Mouse (Mus musculus) mesoderm, embryonic 11.5 days (tissue): ENCODE results near the gene Decr2.
A peak's percentile ranks its signal among the peaks of the same experiment; 100 is the strongest.
"Not testable (repeated sequence)": the region's sequence is repeated elsewhere in the genome, so short reads cannot be mapped to it uniquely, and the experiment has no call there.

Experiments
- DNase-seq: peaks from one replicate; pipeline ENCODE4 v3.0.0-alpha.2; 2012; ENCODE audit warnings: low read depth, low spot score

The Decr2 gene

DNA sequence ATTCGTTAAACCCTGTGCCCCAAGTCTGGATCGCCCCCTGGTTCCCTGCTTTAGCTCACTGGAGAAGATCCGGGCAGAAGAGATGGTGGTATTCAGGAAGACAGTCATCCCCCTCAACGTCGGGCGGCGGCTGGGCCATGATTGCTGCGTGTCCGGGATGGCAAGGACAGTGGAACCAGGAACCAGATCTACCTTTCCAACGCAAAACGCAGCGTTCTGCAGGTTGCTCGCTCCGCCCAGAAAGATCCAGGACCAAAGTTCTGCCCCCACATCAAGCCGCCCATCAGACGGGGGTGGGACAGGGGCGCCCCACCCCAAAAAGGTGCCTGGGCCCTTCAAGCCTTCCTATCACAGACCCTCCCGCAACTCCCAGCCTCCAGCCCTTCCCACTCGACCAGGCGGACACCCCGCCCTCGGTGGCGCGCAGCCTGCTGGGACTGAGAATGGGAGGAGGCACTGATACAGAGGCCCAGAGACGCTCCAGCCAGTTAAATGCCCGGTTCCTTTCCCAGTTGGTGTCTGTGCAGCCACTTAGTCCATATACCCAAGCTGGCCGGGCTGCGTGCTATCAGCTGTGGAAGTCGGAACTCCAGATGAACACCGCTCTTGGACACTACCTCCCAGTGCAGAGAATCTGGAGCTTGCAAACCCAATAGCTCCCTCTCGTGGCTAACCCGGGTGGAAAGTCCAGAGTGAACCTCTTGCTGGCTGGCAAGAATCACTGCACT is at the start of gene Decr2:
Gene Decr2 (minus strand): TSS at position 433 of the 728 bp plus-strand sequence.
- peak; percentile 93 for DNase-seq

DNA sequence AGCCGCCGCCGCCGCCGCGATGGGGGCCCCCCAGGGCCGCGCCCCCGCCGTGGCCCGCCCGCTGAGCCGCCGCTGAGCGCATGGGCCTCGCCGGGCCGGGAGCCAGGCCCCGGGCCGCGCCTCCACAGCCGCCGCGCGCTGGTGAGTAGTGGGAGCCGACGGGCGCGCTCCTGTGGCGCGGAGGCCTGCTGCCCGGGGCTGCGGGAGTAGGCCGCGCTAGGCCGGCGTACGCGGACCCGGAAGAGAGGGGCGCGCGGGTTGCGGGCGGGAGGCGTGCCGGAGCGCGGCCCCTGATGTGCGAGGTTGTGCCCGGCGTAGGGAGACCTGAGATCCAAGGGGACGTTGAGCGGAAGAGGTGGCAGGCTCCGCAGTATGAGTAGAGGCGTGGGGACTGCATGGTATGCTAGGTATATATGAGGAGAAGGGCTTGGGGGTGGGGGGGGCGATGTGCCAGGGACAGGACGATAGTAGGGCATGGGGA is 48.8 kb upstream of the Decr2 start:
- peak; percentile 30 for DNase-seq

DNA sequence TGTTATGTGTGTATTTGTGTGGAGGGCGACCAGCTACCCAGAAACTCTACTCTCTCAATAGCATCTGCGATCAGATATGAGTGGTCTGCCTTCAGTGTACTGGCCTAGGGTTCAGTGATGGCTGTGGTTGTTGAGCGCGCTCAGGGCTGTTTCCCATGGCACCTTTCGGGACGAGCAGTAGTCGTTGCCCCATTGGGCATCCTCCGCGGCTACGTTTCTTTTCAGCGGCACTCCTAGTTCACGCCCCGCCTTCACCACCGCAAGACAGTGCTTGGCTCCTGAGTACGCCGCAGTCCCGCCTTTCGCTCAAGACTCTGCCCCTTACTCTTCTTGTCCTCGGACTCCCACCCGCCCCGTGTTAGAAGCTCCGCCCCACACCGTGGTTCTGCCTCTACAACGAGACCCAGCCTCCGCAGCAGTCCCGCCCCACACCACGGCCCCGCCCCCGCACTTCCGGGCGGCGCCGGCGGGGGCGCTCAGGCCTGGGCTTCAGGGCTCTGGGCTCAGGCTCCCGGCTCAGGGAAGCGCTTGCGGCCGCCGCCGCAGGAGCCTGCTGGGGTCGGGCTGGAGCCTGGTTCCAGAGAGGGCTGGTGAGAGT is 48.2 kb upstream of the Decr2 start, which contains the start of gene Axin1:
Gene Axin1 (plus strand): TSS at position 450 of the 598 bp plus-strand sequence.
- peak; percentile 98 for DNase-seq

- DNase-seq: no peak
These were observed 47.6 kb upstream of the Decr2 start for GRCm38 (mm10) chr17:26137751-26138130.

- no peak for DNase-seq
These were observed 47.1 kb upstream of the Decr2 start for GRCm38 (mm10) chr17:26137106-26137750.

DNA sequence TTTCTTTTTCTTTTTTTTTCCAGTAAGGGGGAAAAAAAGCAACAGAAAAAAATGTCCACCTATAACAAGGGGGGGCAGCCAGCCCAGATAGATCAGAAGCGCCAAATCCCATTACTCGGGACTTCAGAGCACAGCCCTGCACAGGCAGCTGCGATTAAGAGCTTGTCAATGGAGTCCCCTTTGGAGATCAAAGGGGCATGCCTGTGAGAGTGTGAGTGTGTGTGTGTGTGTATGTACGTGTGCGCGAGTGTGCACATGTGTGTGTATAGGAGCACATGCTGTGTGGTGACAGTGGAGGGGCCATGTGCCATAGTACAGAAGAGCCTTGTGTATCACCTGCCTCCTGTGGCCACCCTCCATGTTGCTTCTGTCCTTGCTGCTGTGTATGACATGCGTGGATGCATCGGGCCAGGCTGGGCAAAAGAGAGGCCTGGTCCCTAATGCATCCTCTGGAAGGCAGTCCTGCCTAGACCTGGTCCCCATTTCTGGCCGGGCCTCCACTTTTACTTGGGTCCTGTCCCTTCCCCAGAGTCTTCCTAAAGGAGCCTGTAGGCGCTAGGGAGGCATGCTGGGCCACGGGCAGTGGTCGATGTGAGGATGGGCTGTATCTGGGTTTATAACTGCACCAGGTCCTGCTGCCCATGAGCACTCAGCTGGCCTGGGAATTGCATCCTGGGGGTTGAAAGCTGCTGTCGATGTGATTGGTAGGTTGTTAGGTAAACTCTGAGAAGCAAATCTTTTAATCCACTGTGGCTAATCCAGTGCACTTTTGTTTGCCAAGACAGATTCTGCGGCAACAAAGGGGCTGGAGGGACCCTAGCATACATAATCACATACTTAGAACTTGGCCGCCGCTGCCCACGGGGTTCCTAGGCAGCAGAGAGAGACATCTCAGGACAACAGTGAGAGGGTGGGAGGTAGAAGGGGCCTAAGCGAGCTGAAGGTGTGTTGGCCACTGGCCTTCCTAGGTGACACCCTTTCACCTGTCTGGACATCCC is 42.0 kb upstream of the Decr2 start:
- DNase-seq: no peak

DNA sequence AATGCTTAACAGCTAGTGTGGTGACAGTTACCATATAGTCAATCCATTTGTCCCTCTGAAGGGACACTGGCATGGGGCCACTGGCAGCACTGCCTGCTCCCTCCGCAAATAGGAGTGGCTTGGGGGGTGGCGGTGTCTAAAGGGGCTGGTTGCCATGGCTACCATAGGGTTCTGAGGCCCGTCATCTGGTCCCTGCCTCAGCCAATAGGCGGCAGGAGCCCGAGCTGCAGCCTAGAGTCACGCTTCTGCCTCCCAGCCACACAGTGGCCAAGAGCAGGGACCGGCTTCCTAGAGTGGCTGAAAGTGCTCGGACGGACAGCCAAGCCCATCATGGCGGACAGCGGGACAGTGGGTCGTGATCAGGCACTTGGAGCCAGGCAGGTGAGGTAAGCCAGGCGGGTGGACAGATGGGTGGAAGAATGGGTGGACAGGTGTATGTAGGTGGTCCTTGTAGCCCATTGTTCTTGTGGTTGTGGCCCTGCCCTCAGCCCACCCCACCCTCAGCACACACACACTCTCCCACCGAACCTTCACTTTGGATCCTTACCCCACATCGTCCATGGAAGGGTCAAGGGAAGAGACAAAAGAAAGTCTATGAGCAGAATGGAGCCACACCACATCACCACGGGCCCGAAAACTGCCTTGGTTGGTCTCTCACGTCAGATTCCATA is 41.1 kb upstream of the Decr2 start:
- no peak for DNase-seq

DNA sequence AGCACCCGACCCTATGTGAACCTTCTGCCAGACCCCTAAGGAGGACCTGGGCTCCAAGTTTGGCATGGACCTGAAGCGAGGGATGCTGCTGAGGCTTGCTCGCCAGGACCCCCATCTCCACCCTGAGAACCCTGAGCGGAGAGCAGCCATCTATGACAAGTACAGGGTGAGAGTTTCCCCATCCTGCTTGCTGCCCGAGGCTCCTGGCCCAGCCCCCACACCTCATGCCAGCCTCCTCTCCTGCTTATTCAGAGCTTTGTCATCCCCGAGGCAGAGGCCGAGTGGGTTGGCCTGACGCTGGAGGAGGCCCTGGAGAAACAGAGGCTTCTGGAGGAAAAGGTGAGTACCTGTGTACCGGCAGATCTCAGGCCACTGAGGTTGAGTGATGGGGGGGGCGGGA is 35.1 kb upstream of the Decr2 start:
- no peak for DNase-seq

GRCm38 (mm10) chr17:26124560-26124959 is 34.4 kb upstream of the Decr2 start:
- no peak for DNase-seq

DNA sequence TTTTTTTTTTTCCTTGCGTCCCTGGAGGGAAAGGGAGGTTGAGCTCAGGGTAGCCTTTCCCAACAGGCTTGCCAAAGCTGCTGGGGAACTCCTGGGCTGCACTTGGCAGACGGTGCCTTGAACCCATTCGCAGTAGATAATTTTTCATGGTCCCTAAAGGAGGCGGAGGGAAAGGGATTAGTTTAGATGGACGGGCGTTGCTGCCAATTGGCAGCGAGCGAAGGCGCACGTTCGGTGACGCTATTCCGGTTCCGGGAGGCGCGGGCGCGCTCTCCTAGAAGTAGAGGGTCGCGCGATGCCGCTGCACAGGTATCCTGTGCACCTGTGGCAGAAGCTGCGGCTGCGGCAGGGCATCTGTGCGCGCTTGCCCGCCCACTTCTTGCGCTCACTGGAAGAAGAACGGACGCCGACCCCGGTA is 33.1 kb upstream of the Decr2 start, which contains the start of gene Mrpl28:
Gene Mrpl28 (plus strand): TSS at position 234 of the 418 bp plus-strand sequence.
- peak; percentile 99 for DNase-seq

GRCm38 (mm10) chr17:26122431-26123140 is 32.4 kb upstream of the Decr2 start:
- no peak for DNase-seq

GRCm38 (mm10) chr17:26119766-26120710 is 29.9 kb upstream of the Decr2 start:
- peak; percentile 65 for DNase-seq

DNA sequence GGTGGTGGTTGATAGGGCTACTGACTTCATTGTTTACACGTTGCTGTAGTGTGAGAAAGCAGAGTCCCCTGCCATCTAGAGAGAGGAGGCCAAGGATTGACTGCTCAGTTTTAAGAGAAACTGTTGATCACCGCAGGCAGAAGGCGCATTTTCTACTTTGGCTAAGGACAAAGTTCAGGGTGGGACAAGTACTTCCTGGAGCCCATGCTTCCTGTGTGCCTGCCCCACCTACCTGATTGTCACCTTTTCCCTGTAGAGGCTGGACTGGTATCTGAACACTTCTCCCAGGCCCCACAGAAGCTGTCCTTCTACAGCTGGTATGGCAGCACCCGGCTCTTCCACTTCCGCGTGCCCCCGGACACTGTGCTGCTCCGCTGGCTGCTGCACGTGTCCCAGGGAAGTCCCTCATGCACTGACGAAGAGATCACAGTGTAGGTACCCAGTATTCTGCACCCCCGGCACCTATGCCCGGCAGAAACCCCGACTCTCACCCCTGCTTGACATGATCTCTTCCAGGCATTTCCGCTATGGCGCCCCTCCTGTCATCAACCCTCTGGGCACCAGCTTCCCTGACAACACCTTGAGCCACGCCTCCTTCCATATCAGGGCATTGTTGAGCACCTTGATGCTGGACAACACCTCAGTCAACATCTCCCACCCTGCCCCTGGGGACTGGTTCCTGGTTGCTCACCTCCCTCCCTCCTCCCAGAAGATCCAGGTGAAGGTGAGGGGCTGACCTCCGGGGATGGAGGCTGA is 26.5 kb upstream of the Decr2 start:
- no peak for DNase-seq

GRCm38 (mm10) chr17:26115956-26116487 is 25.9 kb upstream of the Decr2 start:
- DNase-seq: no peak

GRCm38 (mm10) chr17:26115205-26115898 is 25.2 kb upstream of the Decr2 start:
- DNase-seq: no peak

GRCm38 (mm10) chr17:26114461-26114860 is 24.3 kb upstream of the Decr2 start:
- DNase-seq: not testable (repeated sequence)

DNA sequence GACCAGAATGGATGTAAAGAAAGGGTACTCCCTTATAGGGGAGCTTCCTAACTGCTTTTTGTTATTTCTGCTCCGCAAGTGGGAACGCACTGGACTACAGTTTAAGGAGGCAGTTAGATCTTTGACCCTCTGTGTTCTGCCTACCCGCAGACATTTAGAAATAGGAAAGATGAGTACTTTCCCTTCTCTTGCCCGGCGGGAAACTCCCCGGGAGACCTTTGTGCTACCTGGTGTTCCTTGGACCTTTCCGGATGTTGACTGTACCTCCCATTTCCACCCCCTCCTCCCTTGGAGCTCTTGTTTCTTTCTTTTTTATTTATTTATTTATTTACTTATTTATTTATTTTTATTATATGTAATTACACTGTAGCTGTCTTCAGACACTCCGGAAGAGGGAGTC is 23.9 kb upstream of the Decr2 start:
- no peak for DNase-seq
